Mouse (Mus musculus) heart, embryonic 16.5 days (tissue): ENCODE measurements around the gene Cmtm7. TPM values are rescaled to one million over a fixed set of nuclear protein-coding genes. Genes with fewer than 3 reads are reported as not detected.

Source experiments
- ATAC-seq: fragments of 200-750 bp; cut with Nextera tagmentation; replicated peaks from 2 replicates; pipeline ENCODE4 v1.8.0; 2017; ENCODE audit warnings: moderate number of reproducible peaks; ENCODE audit not compliant: insufficient read depth, low FRiP score; ENCODE audit errors: extremely low read depth
- H3K27ac ChIP-seq: fragments of 300-500 bp; sonication (generic); 2 replicates; pipeline ENCODE4 v1.5.1; 2014; ENCODE audit warnings: mild to moderate bottlenecking, low read length, control low read depth, moderate library complexity
- H3K27me3 ChIP-seq: fragments of 300-500 bp; sonication (generic); 2 replicates; pipeline ENCODE4 v1.6.1; 2014; ENCODE audit warnings: low read length, mixed read lengths; ENCODE audit not compliant: control insufficient read depth, insufficient read depth
- H3K36me3 ChIP-seq: fragments of 300-500 bp; sonication (generic); 2 replicates; pipeline ENCODE4 v1.6.1; 2014; ENCODE audit not compliant: control insufficient read depth, insufficient read depth
- H3K4me1 ChIP-seq: fragments of 300-500 bp; sonication (generic); 2 replicates; pipeline ENCODE4 v1.6.1; 2014; ENCODE audit warnings: low read length, mixed read lengths; ENCODE audit not compliant: control insufficient read depth, insufficient read depth
- H3K4me2 ChIP-seq: fragments of 300-500 bp; sonication (generic); 2 replicates; pipeline ENCODE4 v1.6.1; 2014; ENCODE audit warnings: low read depth, mild to moderate bottlenecking, control low read depth, low read length
- H3K4me3 ChIP-seq: fragments of 300-500 bp; sonication (generic); 2 replicates; pipeline ENCODE4 v1.5.1; 2014; ENCODE audit warnings: mild to moderate bottlenecking, control low read depth, low read length
- H3K9ac ChIP-seq: fragments of 300-500 bp; sonication (generic); 2 replicates; pipeline ENCODE4 v1.6.1; 2014; ENCODE audit warnings: low read length, control low read depth
- H3K9me3 ChIP-seq: fragments of 300-500 bp; sonication (generic); replicated peaks from 2 replicates; pipeline ENCODE4 v1.6.1; 2016; ENCODE audit warnings: low read length; ENCODE audit not compliant: control insufficient read depth
- WGBS: fragments of 180-500 bp; shearing (Covaris S2); extraction: QIAGEN DNeasy Blood & Tissue Kit; methylation state at CpG from one replicate; pipeline ENCODE4 v1.1.7; 2014; 5-methylcytosine and 5-hydroxymethylcytosine counted together
- polyA plus RNA-seq: library from polyadenylated mRNA; unstranded; fragments of >200 nt; fragmentation: Nextera tagmentation; extraction: Ambion mirVana; gene quantifications from 2 replicates; pipeline ENCODE4 v1.2.1, GENCODE M21; 2015

Cmtm7 gene
- polyA plus RNA-seq, 1 experiment from 2014 or later, result 138 TPM

- no peak overlapping the region for H3K27ac ChIP-seq
- H3K9me3 ChIP-seq, result no peaks in the 10 kb centered on the region
- H3K4me3 ChIP-seq, result no peak overlapping the region
- H3K36me3 ChIP-seq, result peaks cover 16% of the 10 kb centered on the region
- no peaks in the 10 kb centered on the region for H3K27me3 ChIP-seq
- no peak overlapping the region for H3K4me2 ChIP-seq
- WGBS, result 73% methylated on average over 10 of the region's 10 CpGs
- H3K4me1 ChIP-seq, result peaks cover 6% of the 10 kb centered on the region
- ATAC-seq, result no peak
- no peak overlapping the region for H3K9ac ChIP-seq
These were observed 34.6 kb downstream of the Cmtm7 start for GRCm38 (mm10) chr9:114747012-114747411.

DNA sequence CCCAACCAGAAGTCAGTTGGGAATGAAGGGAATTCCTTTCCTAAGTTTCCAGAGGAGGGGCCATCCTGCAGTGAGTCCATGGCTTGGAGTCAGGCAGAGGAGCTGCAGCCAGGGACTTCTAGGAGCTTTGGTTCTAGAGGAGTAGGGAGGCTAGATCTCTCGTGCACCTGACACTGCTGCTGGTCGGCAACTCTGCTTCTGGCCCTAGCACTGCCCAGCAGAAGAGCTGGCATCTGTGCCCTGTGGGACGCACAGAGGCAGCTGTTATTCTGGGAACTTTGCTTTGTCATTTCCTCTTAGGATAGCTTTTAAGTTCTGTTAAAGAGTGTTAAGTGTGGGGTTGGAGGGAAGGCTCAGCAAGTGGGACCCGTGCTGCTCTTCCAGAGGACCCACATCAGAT, 36.0 kb downstream of the Cmtm7 start:
- 49% methylated on average over 4 of the region's 4 CpGs for WGBS
- Histone ChIP-seq H3K4me1 (peaks cover 6% of the 10 kb centered on the region), H3K27me3 (no peaks in the 10 kb centered on the region), H3K9me3 (no peaks in the 10 kb centered on the region), H3K27ac (peak overlapping the region; percentile 32), H3K9ac (no peak overlapping the region), H3K36me3 (peaks cover 19% of the 10 kb centered on the region), H3K4me3 (no peak overlapping the region), H3K4me2 (no peak overlapping the region)
- ATAC-seq, result no peak

GRCm38 (mm10) chr9:114745163-114745562, 36.5 kb downstream of the Cmtm7 start:
- Histone ChIP-seq H3K9me3 (no peaks in the 10 kb centered on the region), H3K9ac (no peak overlapping the region), H3K4me2 (no peak overlapping the region), H3K4me1 (peaks cover 6% of the 10 kb centered on the region), H3K27me3 (no peaks in the 10 kb centered on the region), H3K36me3 (peaks cover 19% of the 10 kb centered on the region), H3K27ac (no peak overlapping the region; the same call in 1 of the 2 replicates), H3K4me3 (no peak overlapping the region)
- 31% methylated on average over 4 of the region's 4 CpGs for WGBS
- 0 out of 2 replicates have a peak, but pooled peaks have one; percentile 16 for ATAC-seq

- Histone ChIP-seq H3K27ac (peak overlapping the region; percentile 49; the same call in 1 of the 2 replicates), H3K4me3 (no peak overlapping the region), H3K9me3 (no peaks in the 10 kb centered on the region), H3K27me3 (no peaks in the 10 kb centered on the region), H3K9ac (no peak overlapping the region), H3K4me2 (no peak overlapping the region), H3K36me3 (peaks cover 14% of the 10 kb centered on the region), H3K4me1 (peaks cover 6% of the 10 kb centered on the region)
- no peak for ATAC-seq
- WGBS, result 61% methylated on average over 2 of the region's 2 CpGs
These were observed 38.9 kb downstream of the Cmtm7 start for GRCm38 (mm10) chr9:114742731-114743130.

DNA sequence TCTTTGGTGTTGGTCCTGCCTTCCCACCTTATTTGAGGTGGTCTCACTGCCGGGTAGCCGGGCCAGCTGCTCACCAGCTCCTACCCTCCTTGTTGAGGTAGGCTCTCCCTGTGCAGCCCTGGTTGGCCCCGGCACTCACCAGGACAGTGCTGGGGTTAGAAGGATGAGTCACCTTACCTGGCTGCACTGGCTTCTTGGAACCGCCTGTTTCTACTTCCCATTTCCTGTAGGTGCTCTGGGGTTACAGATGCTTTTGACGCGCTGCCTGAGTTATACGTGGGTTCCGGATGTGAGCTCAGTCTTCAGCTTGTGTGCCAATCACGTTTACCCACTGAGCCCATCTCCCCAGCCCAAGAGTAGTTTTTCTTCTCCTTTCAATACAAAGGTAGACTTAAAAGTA, 41.3 kb downstream of the Cmtm7 start:
- WGBS, result 85% methylated on average over 9 of the region's 9 CpGs

DNA sequence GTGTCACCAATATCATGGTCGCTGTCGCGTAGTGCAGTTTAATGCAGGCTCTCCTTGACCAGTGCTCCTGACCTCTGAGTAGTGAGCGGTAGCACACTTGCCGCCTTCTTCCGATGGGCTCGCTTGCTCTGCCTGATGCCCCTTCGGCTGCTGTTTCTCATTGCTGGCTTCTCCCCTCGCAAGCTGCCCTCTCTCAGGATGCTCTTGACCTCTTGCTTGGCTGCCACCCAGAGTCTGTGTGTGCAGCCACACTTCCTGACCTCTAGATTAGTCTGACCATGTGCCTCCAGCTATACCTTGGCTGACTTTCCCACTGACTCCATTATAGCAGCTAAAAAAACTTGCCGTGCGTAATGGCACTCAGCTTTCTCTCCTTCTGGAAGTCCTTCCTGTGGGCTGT, 45.2 kb downstream of the Cmtm7 start:
- Histone ChIP-seq H3K27ac (peak overlapping the region; percentile 88), H3K4me1 (peaks cover 42% of the 10 kb centered on the region), H3K9me3 (no peaks in the 10 kb centered on the region), H3K36me3 (peaks cover 3% of the 10 kb centered on the region; the same call in 1 of the 2 replicates), H3K4me3 (peak overlapping the region; percentile 18; the same call in 1 of the 2 replicates), H3K27me3 (no peaks in the 10 kb centered on the region), H3K4me2 (peak overlapping the region; percentile 38), H3K9ac (0 out of 2 replicates have a peak overlapping the region, but pooled peaks have one; percentile 6)
- 24% methylated on average over 11 of the region's 11 CpGs for WGBS
- peak; percentile 87 for ATAC-seq

More for the DNA sequence above, 41.3 kb downstream of the Cmtm7 start:
- peaks cover 5% of the 10 kb centered on the region; the same call in 1 of the 2 replicates for H3K36me3 ChIP-seq
- H3K9me3 ChIP-seq, result no peaks in the 10 kb centered on the region
- no peak overlapping the region for H3K9ac ChIP-seq
- ATAC-seq, result no peak
- no peak overlapping the region for H3K4me2 ChIP-seq
- H3K27ac ChIP-seq, result no peak overlapping the region
- H3K4me1 ChIP-seq, result peaks cover 12% of the 10 kb centered on the region
- H3K4me3 ChIP-seq, result no peak overlapping the region
- no peaks in the 10 kb centered on the region for H3K27me3 ChIP-seq

DNA sequence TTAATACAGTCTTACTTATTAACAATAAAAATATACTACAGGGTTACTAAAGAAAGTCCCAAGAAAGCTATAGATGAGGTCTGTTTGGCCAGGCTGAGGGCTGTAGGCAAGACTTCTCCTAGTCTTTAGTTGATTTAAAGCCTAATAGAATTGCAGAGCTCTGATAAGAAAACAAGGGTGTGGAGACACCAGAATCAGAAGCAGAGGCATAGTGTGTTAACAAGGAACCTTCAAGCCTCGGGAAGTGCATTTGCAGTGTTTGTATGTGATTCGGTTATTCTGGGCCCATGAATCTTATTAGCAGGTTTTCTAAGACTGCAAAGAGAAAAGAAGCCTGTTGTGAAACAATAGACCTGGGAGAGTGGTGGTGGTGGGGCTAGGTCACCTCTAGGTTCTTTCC, 48.4 kb downstream of the Cmtm7 start:
- H3K9ac ChIP-seq, result peak overlapping the region; percentile 55
- no peaks in the 10 kb centered on the region for H3K9me3 ChIP-seq
- H3K4me1 ChIP-seq, result peaks cover 42% of the 10 kb centered on the region
- no peak for ATAC-seq
- H3K4me3 ChIP-seq, result no peak overlapping the region
- WGBS, result 46% methylated on average over 2 of the region's 2 CpGs
- H3K27me3 ChIP-seq, result no peaks in the 10 kb centered on the region
- H3K36me3 ChIP-seq, result no peaks in the 10 kb centered on the region
- H3K27ac ChIP-seq, result peak overlapping the region; percentile 71
- H3K4me2 ChIP-seq, result peak overlapping the region; percentile 33

DNA sequence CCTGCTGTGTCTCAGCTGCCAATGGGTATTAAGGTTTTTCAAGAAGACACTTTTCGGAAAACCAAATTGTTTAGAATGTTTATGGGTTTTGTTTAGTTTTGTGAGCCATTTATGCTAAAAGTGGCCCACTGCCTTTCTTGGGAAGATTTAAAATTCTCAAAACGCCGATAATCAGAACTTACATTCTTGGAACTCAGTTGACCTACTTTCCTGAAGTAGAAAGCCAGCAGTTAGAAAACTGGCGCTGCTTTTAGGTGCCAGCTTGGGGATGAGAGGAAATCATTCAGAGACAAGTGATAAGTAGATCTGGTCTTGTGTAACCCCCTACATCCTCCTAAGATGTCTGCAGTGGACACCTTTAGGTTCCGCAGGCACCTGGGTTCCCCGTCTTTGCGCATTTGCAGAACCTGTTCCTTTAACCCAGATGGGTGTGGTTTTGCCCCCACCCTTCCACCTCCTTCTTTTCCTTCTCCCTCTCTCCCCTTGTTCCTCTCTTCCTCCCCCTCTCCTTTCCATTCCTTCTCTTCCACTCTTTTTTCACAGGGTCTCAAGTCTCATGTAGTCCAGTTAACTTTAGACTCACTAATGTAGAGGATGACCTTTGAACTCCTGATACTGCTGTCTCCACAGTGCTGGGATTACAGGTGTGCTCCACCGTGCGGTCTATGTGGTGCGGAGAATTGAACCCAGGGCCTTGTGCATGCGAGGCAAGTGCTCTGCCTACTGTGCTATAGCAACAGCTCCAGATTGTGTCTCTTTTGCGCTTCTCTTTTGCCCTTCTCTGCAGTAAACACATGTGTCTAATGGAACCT, 49.6 kb downstream of the Cmtm7 start:
- WGBS, result 63% methylated on average over 12 of the region's 12 CpGs
- Histone ChIP-seq H3K27me3 (no peaks in the 10 kb centered on the region), H3K4me2 (peak overlapping the region; percentile 88), H3K27ac (peak overlapping the region; percentile 97), H3K4me3 (peak overlapping the region; percentile 97), H3K9me3 (no peaks in the 10 kb centered on the region), H3K4me1 (peaks cover 40% of the 10 kb centered on the region), H3K36me3 (no peaks in the 10 kb centered on the region), H3K9ac (peak overlapping the region; percentile 98)
- no peak for ATAC-seq

- peak; percentile 87 for ATAC-seq
These were observed 50.5 kb downstream of the Cmtm7 start, which contains the start of gene Cmtm6 for GRCm38 (mm10) chr9:114731011-114731755. Cmtm6 (plus strand) TSS chr9:114731116.

More at GRCm38 (mm10) chr9:114731011-114731755, 50.5 kb downstream of the Cmtm7 start, which contains the start of gene Cmtm6:
- Histone ChIP-seq H3K9me3 (no peaks in the 10 kb centered on the region), H3K27me3 (no peaks in the 10 kb centered on the region), H3K4me1 (peaks cover 31% of the 10 kb centered on the region), H3K4me2 (peak within 1 kb of the TSS; percentile 88), H3K27ac (peak within 1 kb of the TSS; percentile 97), H3K9ac (peak within 1 kb of the TSS; percentile 98), H3K36me3 (no peaks in the 10 kb centered on the region), H3K4me3 (peak within 1 kb of the TSS; percentile 97)
- WGBS, result under 1% methylated on average over 53 of the region's 53 CpGs
